Mouse (Mus musculus) limb, embryonic 14.5 days (tissue): ENCODE data around the gene Kcnq2. TPM values are rescaled to one million over a fixed set of nuclear protein-coding genes. Genes with fewer than 3 reads are reported as not detected.

Experiments
- ATAC-seq: fragments of 200-750 bp; cut with Nextera tagmentation; 2 replicates; pipeline ENCODE4 v1.8.0; 2017; ENCODE audit warnings: low read depth, moderate number of reproducible peaks, moderate TSS enrichment; ENCODE audit not compliant: low FRiP score
- DNase-seq: peaks from one replicate; pipeline ENCODE4 v3.0.0-alpha.2; 2015; ENCODE audit warnings: low spot score
- H3K27ac ChIP-seq: fragments of 300-500 bp; sonication (generic); replicated peaks from 2 replicates; pipeline ENCODE4 v1.5.1; 2014; ENCODE audit warnings: low read depth, mild to moderate bottlenecking, low read length, moderate library complexity, mixed read lengths
- H3K27me3 ChIP-seq: fragments of 300-500 bp; sonication (generic); 2 replicates; pipeline ENCODE4 v1.6.1; 2014; ENCODE audit warnings: low read length, mixed read lengths; ENCODE audit not compliant: control insufficient read depth, insufficient read depth
- H3K36me3 ChIP-seq: fragments of 300-500 bp; sonication (generic); 2 replicates; pipeline ENCODE4 v1.6.1; 2014; ENCODE audit warnings: mild to moderate bottlenecking, low read length, moderate library complexity, mixed read lengths; ENCODE audit not compliant: control insufficient read depth, insufficient read depth
- H3K4me1 ChIP-seq: fragments of 300-500 bp; sonication (generic); 2 replicates; pipeline ENCODE4 v1.6.1; 2014; ENCODE audit warnings: antibody characterized with exemption, low read length, mixed read lengths; ENCODE audit not compliant: control insufficient read depth, insufficient read depth
- H3K4me2 ChIP-seq: fragments of 300-500 bp; sonication (generic); replicated peaks from 2 replicates; pipeline ENCODE4 v1.6.1; 2014; ENCODE audit warnings: low read depth, mild to moderate bottlenecking, low read length, moderate library complexity; ENCODE audit not compliant: severe bottlenecking
- H3K4me3 ChIP-seq: fragments of 300-500 bp; sonication (generic); replicated peaks from 2 replicates; pipeline ENCODE4 v1.5.1; 2014; ENCODE audit warnings: low read length
- H3K9ac ChIP-seq: fragments of 300-500 bp; sonication (generic); 2 replicates; pipeline ENCODE4 v1.6.1; 2014; ENCODE audit warnings: mild to moderate bottlenecking, low read depth, low read length, moderate library complexity; ENCODE audit not compliant: severe bottlenecking
- H3K9me3 ChIP-seq: fragments of 300-500 bp; sonication (generic); 2 replicates; pipeline ENCODE4 v1.6.1; 2016; ENCODE audit warnings: low read length; ENCODE audit not compliant: control insufficient read depth
- POLR2A ChIP-seq: fragments of 200-500 bp; IDR thresholded peaks from 2 replicates; pipeline ENCODE4 v1.8.0; 2012; ENCODE audit warnings: inconsistent platforms, mild to moderate bottlenecking, moderate library complexity, borderline replicate concordance; ENCODE audit not compliant: insufficient read depth, insufficient read length; ENCODE audit errors: extremely low read depth
- WGBS: fragments of 180-500 bp; shearing (Covaris S2); extraction: QIAGEN DNeasy Blood & Tissue Kit; methylation state at CpG from one replicate; pipeline ENCODE4 v1.1.7; 2014; 5-methylcytosine and 5-hydroxymethylcytosine counted together
- polyA plus RNA-seq, 2 experiments: library from polyadenylated mRNA; depleted of rRNA in 1 of 2; stranded (reverse) in 1 of 2; unstranded in 1 of 2; fragments of >200 nt; fragmentation: Nextera tagmentation in 1 of 2; extraction: Ambion mirVana in 1 of 2; gene quantifications; 2 replicates each; pipeline versions ENCODE4 v1.2.1 to v1.2.3; 2012 to 2014

The Kcnq2 gene
- polyA plus RNA-seq, 2 experiments, result 0.28 TPM; not detected in 1

DNA sequence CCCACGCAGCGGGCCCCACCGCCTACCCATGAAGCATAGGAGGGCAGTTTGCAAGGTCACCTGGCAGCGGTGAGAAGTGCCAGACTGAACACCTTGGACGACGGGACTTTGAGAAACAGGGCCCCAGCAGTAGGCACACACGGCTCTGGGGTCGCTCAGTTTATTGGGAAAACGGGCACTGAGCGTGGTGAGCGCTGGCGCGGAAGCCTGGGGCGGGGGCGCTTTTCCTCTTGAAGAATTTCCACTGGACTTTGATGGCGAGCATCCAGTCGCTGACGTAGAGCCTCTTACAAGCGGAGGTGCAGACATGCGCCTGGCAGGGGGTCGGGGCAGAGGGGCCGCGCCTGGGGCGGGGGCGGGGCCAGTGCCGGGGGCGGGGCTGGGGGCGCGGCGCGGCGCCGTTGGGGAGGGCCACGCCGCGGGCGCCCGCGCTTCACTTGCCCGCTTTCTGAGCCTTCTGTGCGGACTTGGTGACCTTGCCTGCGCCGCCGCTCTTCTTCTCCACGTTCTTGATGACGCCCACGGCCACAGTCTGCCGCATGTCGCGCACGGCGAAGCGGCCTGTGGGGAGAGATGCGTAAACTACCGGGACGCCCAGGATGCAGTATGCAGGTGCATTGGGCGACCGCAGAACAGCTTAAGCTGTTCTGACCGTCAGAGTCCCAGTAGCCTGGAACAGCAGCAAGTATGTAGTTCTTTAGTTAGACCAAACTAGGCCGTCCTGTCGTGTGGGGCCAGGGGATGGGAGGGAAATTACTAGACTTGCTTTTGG lies 12.6 kb upstream of the Kcnq2 start:
- ATAC-seq (peak; percentile 63; the same call in 1 of the 2 replicates), DNase-seq (peak; percentile 62)
- Histone ChIP-seq H3K9me3 (no peaks in the 10 kb centered on the region), H3K4me1 (peaks cover 4% of the 10 kb centered on the region; the same call in 1 of the 2 replicates), H3K36me3 (no peaks in the 10 kb centered on the region), H3K27ac (no peak overlapping the region), H3K4me3 (peak overlapping the region; percentile 43), H3K4me2 (peak overlapping the region; percentile 76), H3K27me3 (peaks cover 24% of the 10 kb centered on the region; the same call in 1 of the 2 replicates), H3K9ac (peak overlapping the region; percentile 3; the same call in 1 of the 2 replicates)
- WGBS, result under 1% methylated on average over 39 of the region's 61 CpGs
- TF ChIP-seq POLR2A, result no peak

DNA sequence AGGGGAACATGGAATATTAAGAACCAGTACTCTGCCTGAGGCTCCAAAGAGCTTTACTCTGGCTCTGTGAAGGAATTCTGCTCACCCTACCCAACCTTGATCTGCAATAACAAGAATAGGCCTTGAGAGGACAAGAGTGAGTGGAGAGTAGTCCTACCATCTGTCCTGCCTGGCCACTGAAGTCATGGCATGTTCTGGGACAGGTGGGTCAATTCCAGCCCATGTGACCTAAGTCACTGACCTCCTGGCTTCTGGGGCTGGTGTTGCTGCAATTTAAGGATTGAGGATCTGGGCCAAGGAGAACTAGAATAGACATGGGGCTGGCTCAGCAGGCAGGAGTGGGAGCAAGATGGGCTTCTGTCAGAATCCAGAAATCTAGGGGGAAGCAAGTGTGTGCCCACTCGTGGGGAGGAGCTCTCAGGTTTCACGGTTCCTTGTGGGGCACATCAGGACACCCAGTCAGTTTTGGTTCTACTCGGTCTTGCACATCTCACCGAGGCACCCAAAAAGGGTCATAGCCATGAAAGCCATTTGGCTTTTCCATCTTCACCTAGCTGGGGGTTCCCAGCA lies 12.0 kb upstream of the Kcnq2 start:
- TF ChIP-seq POLR2A, result no peak
- 55% methylated on average over 4 of the region's 4 CpGs for WGBS
- H3K27me3 ChIP-seq, result peaks cover 24% of the 10 kb centered on the region; the same call in 1 of the 2 replicates

DNA sequence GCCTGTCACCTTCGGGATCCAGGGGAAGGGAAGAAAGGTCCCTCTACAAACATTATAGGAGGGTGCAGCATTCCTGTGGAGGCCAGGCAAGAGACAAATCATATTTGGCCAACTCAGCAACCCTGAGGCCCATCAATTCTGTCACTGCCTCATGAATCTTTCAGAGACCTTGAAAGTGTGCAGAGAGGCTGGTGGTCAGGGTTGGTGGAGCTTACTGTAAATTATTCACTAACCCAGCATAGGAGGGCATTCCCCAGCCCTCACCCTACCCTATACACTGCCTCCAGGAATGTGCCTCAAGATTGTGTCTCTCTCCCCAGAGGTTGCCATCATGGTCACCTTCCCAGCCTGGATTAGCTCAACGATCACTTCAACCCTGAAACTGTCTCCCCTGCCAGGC lies 9.6 kb upstream of the Kcnq2 start:
- Histone ChIP-seq H3K4me2 (no peak overlapping the region), H3K27me3 (peaks cover 15% of the 10 kb centered on the region; the same call in 1 of the 2 replicates), H3K36me3 (no peaks in the 10 kb centered on the region), H3K9me3 (no peaks in the 10 kb centered on the region), H3K9ac (no peak overlapping the region), H3K27ac (no peak overlapping the region), H3K4me3 (no peak overlapping the region), H3K4me1 (peaks cover 4% of the 10 kb centered on the region; the same call in 1 of the 2 replicates)
- WGBS, result 67% methylated on average over 2 of the region's 2 CpGs
- DNase-seq (no peak), ATAC-seq (no peak)
- no peak for TF ChIP-seq POLR2A

More for the DNA sequence above, 12.0 kb upstream of the Kcnq2 start:
- H3K4me2 ChIP-seq, result peak overlapping the region; percentile 76
- peak overlapping the region; percentile 43 for H3K4me3 ChIP-seq
- no peaks in the 10 kb centered on the region for H3K9me3 ChIP-seq
- peaks cover 4% of the 10 kb centered on the region; the same call in 1 of the 2 replicates for H3K4me1 ChIP-seq
- DNase-seq (no peak), ATAC-seq (no peak)
- no peaks in the 10 kb centered on the region for H3K36me3 ChIP-seq
- no peak overlapping the region for H3K9ac ChIP-seq
- H3K27ac ChIP-seq, result no peak overlapping the region

DNA sequence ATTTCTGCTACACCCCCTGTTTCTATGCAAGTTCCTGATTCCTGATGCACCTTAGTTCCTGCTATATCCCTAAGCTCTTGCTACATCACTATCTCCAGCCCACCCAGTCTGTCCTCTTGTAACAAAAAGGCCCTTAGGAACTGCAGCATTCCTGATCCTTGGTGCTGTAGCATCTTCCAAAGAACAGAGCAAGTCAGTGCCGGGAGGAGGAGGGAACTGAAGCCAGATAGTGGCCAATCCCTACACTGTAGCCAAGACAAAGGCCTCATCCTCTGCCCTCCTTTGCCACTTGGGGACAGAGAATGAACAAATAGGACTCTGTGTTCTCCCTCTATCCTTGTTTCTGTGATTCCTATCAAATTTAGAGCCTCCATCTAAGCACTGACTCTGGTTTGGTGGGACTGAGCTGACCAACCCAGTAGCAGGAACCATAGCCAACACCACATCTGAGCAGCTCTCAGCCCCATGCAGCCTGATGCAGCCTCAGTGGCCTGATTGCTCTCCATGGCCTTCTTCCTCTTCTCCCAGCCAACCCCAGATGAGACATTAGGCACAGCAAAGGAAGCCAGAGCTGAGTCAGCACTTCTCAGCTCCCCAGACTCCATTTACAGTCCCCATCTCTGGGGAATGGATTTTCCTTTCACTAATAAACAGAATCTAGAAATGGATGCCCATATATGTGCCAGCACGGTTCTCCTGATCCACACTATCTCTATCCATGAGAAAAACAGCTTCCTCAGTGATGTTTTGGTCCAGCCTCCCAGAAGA lies 8.6 kb upstream of the Kcnq2 start:
- H3K4me2 ChIP-seq, result no peak overlapping the region
- H3K27me3 ChIP-seq, result peaks cover 9% of the 10 kb centered on the region; the same call in 1 of the 2 replicates
- no peak for TF ChIP-seq POLR2A
- no peak overlapping the region for H3K9ac ChIP-seq
- no peak overlapping the region for H3K27ac ChIP-seq
- DNase-seq, result no peak
- H3K9me3 ChIP-seq, result no peaks in the 10 kb centered on the region
- no peak for ATAC-seq
- H3K4me1 ChIP-seq, result peaks cover 4% of the 10 kb centered on the region; the same call in 1 of the 2 replicates
- 71% methylated on average over 2 of the region's 2 CpGs for WGBS
- no peaks in the 10 kb centered on the region for H3K36me3 ChIP-seq
- H3K4me3 ChIP-seq, result no peak overlapping the region

DNA sequence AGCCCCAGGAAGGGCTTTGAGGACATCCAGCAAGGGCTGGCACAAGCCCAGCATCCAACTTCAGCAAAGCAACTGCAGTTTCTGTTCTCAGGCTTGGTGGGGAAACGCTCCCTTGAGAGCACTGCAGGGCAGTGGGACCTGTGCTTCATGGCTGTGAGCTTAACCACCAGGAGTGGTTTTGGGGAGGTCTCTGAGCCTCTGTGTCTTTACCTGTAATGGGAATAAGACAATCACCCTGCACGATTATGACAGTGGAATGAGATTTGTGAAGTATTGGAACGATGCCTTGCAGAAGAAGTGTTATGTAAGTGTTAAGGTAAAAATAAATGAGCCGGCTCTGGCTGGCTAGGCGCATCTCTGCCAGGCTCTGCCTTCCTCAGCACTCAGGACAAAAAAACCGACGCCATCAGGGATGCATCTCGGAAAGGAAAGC lies 7.6 kb upstream of the Kcnq2 start:
- H3K27me3 ChIP-seq, result 0 out of 2 replicates have a peak, but pooled peaks cover 6% of the 10 kb centered on the region
- H3K4me3 ChIP-seq, result no peak overlapping the region
- no peak overlapping the region for H3K9ac ChIP-seq
- no peaks in the 10 kb centered on the region for H3K9me3 ChIP-seq
- no peak overlapping the region for H3K27ac ChIP-seq
- H3K4me2 ChIP-seq, result no peak overlapping the region
- H3K4me1 ChIP-seq, result peaks cover 4% of the 10 kb centered on the region; the same call in 1 of the 2 replicates
- no peaks in the 10 kb centered on the region for H3K36me3 ChIP-seq
- ATAC-seq, result no peak
- 50% methylated on average over 8 of the region's 8 CpGs for WGBS
- no peak for TF ChIP-seq POLR2A
- no peak for DNase-seq
